Mouse (Mus musculus) cortical plate, adult 2 months (tissue): ENCODE measurements around the gene Nsl1. TPM values are rescaled to one million over a fixed set of nuclear protein-coding genes. Genes with fewer than 3 reads are reported as not detected.
A peak's percentile ranks its signal among the peaks of the same experiment; 100 is the strongest.

Experiments
- H3K27ac ChIP-seq: fragments of 200-500 bp; 2 replicates; pipeline ENCODE4 v1.5.1; 2012; ENCODE audit warnings: low read length, control low read depth, inconsistent platforms; ENCODE audit not compliant: insufficient read depth
- H3K4me1 ChIP-seq: fragments of 200-500 bp; 2 replicates; pipeline ENCODE4 v1.6.1; 2011; ENCODE audit warnings: low read length; ENCODE audit not compliant: control insufficient read depth, insufficient read depth
- H3K4me3 ChIP-seq: fragments of 200-500 bp; 2 replicates; pipeline ENCODE4 v1.5.1; 2011; ENCODE audit warnings: mild to moderate bottlenecking, low read length, control low read depth; ENCODE audit not compliant: insufficient read depth
- CTCF ChIP-seq: fragments of 200-500 bp; IDR thresholded peaks from 2 replicates; pipeline ENCODE4 v1.5.1; 2011; ENCODE audit warnings: mild to moderate bottlenecking, control low read depth, low read length; ENCODE audit not compliant: insufficient read depth; ENCODE audit errors: extremely low read depth
- POLR2A ChIP-seq: fragments of 200-500 bp; IDR thresholded peaks from 2 replicates; pipeline ENCODE4 v1.6.1; 2011; ENCODE audit warnings: mild to moderate bottlenecking, low read length, control low read depth; ENCODE audit not compliant: insufficient read depth; ENCODE audit errors: extremely low read depth
- polyA plus RNA-seq: library from polyadenylated mRNA; depleted of rRNA; stranded (reverse); fragments of >200 nt; gene quantifications from 2 replicates; pipeline ENCODE4 v1.2.3, GENCODE M21; 2012; rRNA removed

The Nsl1 gene
- polyA plus RNA-seq, 1 experiment: 0.52 TPM

DNA sequence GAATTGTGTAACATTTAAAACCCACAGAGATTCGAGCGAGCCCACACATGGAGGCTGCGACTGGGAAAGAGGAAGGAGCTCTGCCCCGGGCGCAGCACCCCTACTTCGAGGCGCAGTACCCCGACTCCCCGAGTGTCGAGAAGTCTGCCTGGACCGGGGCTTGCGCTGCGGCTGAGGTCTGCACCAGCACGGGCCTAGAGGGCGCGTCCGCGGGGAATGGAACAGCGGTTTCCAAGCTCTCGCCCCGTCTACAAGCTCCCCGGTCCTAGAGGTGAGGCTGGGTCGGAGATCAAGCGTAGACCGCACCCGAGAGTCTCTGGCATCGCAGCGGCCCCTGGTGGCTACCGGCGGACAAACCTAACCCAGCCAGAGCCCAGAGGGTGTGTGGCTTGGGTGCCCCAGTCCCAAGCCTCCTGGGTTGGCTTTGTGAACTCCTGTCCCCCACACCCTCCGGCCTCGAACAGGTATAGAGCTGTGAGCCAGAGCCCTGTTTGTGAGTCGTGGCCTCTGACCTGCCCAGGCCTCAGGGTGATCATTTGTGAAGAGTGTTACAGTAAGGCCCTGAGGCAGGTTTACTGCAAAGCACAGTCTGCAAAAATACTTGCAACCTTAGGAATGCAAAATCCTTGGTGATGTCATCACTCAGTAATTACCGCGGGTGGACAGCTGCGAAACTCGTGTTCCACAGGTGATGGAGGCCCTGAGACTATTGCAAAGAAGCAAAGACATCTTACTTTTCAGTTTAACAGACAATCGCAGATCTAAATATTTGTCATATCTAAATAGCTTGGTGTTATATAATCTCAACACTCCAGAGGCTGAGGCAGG lies 63.2 kb downstream of the Nsl1 start:
- TF ChIP-seq CTCF (peak; percentile 43), POLR2A (no peak)
- Histone ChIP-seq H3K4me1 (no peaks in the 10 kb centered on the region), H3K27ac (no peak overlapping the region), H3K4me3 (no peak overlapping the region)

DNA sequence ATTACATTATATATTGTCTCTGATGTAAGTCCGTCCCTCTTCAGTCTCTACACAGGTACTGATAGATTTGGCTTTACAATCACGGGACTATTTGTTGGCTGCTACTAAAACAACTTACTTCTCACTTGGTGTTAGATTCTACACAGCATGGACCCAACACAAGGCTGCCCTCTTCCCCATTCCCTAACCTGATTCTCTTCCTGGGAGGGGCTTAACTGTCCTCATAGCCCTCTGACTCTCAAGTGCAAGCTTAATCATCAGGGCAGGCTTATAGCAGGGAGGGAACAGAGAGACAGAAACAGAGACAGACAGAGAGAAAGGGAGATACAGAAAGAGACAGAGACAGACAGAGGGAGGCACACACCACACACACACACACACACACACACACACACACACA lies 68.9 kb downstream of the Nsl1 start:
- Histone ChIP-seq H3K27ac (no peak overlapping the region), H3K4me3 (no peak overlapping the region), H3K4me1 (no peaks in the 10 kb centered on the region)
- no peak for TF ChIP-seq CTCF
- no peak for TF ChIP-seq POLR2A

DNA sequence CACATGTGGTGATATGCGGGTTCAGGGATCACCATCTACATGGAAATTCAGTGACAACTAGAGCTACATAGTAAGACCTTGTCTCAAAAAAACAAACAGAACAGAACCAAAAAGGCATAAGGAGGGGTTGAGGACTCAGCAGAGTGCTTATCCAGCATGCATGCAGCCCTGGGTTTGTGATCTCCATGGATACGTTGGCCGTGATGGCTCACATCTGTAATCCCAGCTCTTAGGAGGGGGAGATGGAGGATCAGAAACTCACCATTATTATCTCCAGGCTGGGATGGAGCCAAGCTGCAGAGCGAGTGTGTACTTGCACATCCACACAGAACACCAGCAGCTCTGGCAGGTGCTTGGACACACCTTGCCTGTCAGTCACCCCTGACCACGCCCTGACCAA lies 69.4 kb downstream of the Nsl1 start:
- no peak for TF ChIP-seq POLR2A
- no peak for TF ChIP-seq CTCF
- no peak overlapping the region for H3K4me3 ChIP-seq
- H3K4me1 ChIP-seq: no peaks in the 10 kb centered on the region
- H3K27ac ChIP-seq: no peak overlapping the region

DNA sequence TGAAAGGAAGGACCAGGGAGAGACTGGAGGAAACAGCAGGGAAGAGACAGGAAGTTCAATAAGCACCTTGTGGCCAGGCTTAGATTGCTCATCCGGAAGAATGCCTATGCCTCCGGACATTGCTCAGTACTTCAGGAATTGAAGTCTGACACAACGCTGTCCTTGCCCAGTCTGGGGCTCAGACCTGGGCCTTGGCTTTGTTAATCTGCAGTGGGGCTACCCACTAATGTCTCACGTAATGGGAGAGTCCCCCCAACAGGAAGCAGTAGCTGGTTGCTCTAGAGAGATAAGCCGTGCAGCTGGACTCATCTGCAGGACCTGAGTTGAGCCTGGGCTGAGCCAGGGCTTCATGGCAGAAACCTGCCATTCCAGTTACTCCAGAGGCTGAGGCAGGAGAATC lies 70.1 kb downstream of the Nsl1 start:
- TF ChIP-seq CTCF (no peak), POLR2A (no peak)
- no peak overlapping the region for H3K27ac ChIP-seq
- no peaks in the 10 kb centered on the region for H3K4me1 ChIP-seq
- no peak overlapping the region for H3K4me3 ChIP-seq

DNA sequence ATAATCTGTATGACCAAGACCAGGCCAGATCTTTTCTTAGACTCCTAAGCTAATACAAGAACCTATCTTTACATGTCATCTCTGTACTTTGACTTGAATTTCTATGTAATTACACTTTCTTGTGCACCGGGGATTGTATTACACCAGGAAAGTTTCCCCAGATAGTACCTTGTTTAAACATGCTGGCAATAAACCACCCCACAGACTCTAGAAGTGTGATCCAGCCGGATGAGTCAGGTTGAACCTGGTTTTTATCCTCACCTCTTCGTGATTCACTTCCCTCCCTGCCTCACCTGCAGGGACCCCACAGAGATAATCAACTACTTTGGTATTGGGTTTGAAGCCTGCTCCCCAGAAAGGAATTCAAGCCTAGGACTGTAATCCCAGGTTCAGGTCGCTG lies 72.6 kb downstream of the Nsl1 start:
- TF ChIP-seq CTCF: no peak
- Histone ChIP-seq H3K4me1 (no peaks in the 10 kb centered on the region), H3K27ac (no peak overlapping the region), H3K4me3 (no peak overlapping the region)

Other genes starting within 250 kb of the Nsl1 start
- gene Rps6kc1, start 151.2 kb upstream of the Nsl1 start, polyA plus RNA-seq: 26.1 and 30.7 TPM in 2 replicates
- gene Angel2, start 137.9 kb upstream of the Nsl1 start, polyA plus RNA-seq: 57.3 and 61.5 TPM in 2 replicates
- gene Vash2, start 83.7 kb upstream of the Nsl1 start, polyA plus RNA-seq: 1.9 and 2.0 TPM in 2 replicates
- 16.9 and 17.0 TPM in 2 replicates for gene Flvcr1, start 36.9 kb upstream of the Nsl1 start, polyA plus RNA-seq
- not detected in 2 replicates for gene Spata45, start 26.4 kb upstream of the Nsl1 start, polyA plus RNA-seq
- gene Tatdn3, start 80 bp upstream of the Nsl1 start, polyA plus RNA-seq: 60.7 and 62.4 TPM in 2 replicates
- gene Batf3, start 34.8 kb downstream of the Nsl1 start, polyA plus RNA-seq: 3.2 and 4.8 TPM in 2 replicates
- not detected in 2 replicates for gene Fam71a, start 101.8 kb downstream of the Nsl1 start, polyA plus RNA-seq
- 0.72 and 0.73 TPM in 2 replicates for gene Atf3, start 155.0 kb downstream of the Nsl1 start, polyA plus RNA-seq